ENCODE assay signal across 6 mouse cellular contexts in genomic region chr17:15240641-15241040, GRCm38 (mm10).
DNase-seq lines count a peak whose midpoint lies in the region; ATAC-seq and TF ChIP-seq lines count a peak whose summit lies in the region.
"Not testable (repeated sequence)": the region's sequence is repeated elsewhere in the genome, so short reads cannot be mapped to it uniquely, and the experiment has no call there.

No protein-coding gene starts in this region.

- peaks cover 13% of the 10 kb centered on the region for H3K36me3 ChIP-seq in E14TG2a.4 (ENCODE audit: insufficient read depth, low read length)
- not testable (repeated sequence) for H3K36me3 ChIP-seq in forebrain, embryonic 11.5 days (ENCODE audit: control insufficient read depth, insufficient read depth, low read length); testis, adult 2 months (ENCODE audit: control insufficient read depth, insufficient read depth, low read length)

- not testable (repeated sequence) for TF ChIP-seq POLR2A in testis, adult 2 months (IDR thresholded peaks at IDR 0.05; ENCODE audit: control insufficient read depth, low read depth, low read length)

- peak; percentile 28 for DNase-seq in A20 (ENCODE audit: low read depth, low spot score)
- DNase-seq in ES-CJ7 (ENCODE audit: low read depth, low spot score): peak; percentile 86
- peak; percentile 79 for DNase-seq in R1 (ENCODE audit: low read depth, low spot score)
- peak; percentile 22 for DNase-seq in forebrain, embryonic 11.5 days (ENCODE audit: low spot score)

- not testable (repeated sequence) for H3K4me2 ChIP-seq in forebrain, embryonic 11.5 days (ENCODE audit: low read depth, low read length, severe bottlenecking)

- not testable (repeated sequence) for H3K27ac ChIP-seq in forebrain, embryonic 11.5 days (ENCODE audit: low read depth, low read length); testis, adult 2 months (ENCODE audit: control insufficient read depth, insufficient read depth, low read depth, low read length)

- not testable (repeated sequence) for H3K9ac ChIP-seq in forebrain, embryonic 11.5 days (ENCODE audit: low read length)

- not testable (repeated sequence) for H3K27me3 ChIP-seq in E14TG2a.4 (ENCODE audit: insufficient read depth, low read length); forebrain, embryonic 11.5 days (ENCODE audit: control insufficient read depth, insufficient read depth, low read length); testis, adult 2 months (ENCODE audit: control insufficient read depth, insufficient read depth, low read length)

- peaks cover 56% of the 10 kb centered on the region for H3K4me1 ChIP-seq in E14TG2a.4 (replicated peaks; ENCODE audit: low read depth, low read length)
- not testable (repeated sequence) for H3K4me1 ChIP-seq in forebrain, embryonic 11.5 days (replicated peaks; ENCODE audit: control insufficient read depth, insufficient read depth, low read length); testis, adult 2 months (ENCODE audit: control insufficient read depth, insufficient read depth, low read length)

- TF ChIP-seq CTCF in E14TG2a.4 (conservative IDR thresholded peaks at IDR 0.05; ENCODE audit: low read length); testis, adult 2 months (IDR thresholded peaks at IDR 0.05; ENCODE audit: control insufficient read depth, insufficient read depth, insufficient replicate concordance, low read depth, low read length): not testable (repeated sequence)

- not testable (repeated sequence) for H3K9me3 ChIP-seq in E14TG2a.4 (ENCODE audit: low read length); forebrain, embryonic 11.5 days (ENCODE audit: control insufficient read depth, low read length)

- ATAC-seq in forebrain, embryonic 11.5 days (replicated peaks; ENCODE audit: low FRiP score): not testable (repeated sequence)

- H3K4me3 ChIP-seq in E14TG2a.4 (replicated peaks; ENCODE audit: low read length): peak overlapping the region; percentile 77
- not testable (repeated sequence) for H3K4me3 ChIP-seq in forebrain, embryonic 11.5 days (ENCODE audit: low read depth, low read length)
- H3K4me3 ChIP-seq in testis, adult 2 months (ENCODE audit: control insufficient read depth, low read depth, low read length): peak overlapping the region; percentile 11; the same call in 1 of the 2 replicates

- WGBS in forebrain, embryonic 11.5 days: 81% methylated on average over 12 of the region's 12 CpGs

Comparison
In these comparisons a context has a peak if more than half of its experiments do, and no peak if none do; other contexts are left out.
1. DNase-seq: peak in every context shown above with its lines; median percentile 86 in ES-CJ7; 79 in R1; 28 in A20; 22 in forebrain, embryonic 11.5 days.